Mouse (Mus musculus) lung, postnatal 0 days (tissue): ENCODE measurements around the gene Eps8.

ENCODE experiments used
- CTCF ChIP-seq: IDR thresholded peaks from 2 replicates; pipeline ENCODE4 v1.5.1; 2016; ENCODE audit warnings: antibody characterized with exemption, mild to moderate bottlenecking
- EP300 ChIP-seq: IDR thresholded peaks from 2 replicates; pipeline ENCODE4 v1.6.1; 2016; ENCODE audit warnings: antibody characterized with exemption, mild to moderate bottlenecking, control low read depth

DNA sequence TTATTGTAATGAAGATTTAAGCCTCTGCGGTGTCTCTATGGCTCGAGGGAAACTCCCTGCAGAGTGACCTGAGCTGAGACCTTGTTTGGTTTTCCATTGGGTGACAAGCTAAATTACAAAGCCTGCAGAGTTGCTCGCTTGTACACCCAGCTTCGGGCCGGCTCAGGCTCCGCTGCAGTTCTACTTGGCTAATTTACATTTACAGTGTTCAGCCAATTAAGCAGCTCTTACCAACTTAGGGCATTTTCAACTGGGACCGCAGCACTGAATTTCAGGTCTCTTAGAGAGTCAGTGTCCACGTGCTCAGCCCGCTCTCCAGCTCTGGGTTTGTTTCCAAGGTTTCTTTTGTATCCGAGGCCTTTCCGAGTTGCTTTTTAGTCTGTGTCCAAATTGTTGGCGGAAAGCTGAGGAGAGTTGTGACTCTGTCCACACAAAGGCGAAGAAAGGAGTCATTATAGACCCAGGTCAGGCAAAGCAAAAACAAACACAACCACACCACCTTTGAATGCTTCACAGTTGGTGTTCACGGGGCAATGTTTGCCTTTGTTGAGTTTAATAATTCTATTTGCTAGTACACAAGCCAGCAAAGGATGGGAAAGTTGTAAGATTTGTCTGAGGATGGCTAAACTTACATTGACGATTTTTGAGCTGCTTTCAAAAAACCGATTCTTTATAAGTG lies 216.6 kb downstream of the Eps8 start:
- TF ChIP-seq CTCF (no peak), EP300 (no peak)
